Mouse (Mus musculus) left cerebral cortex, adult 2 months (tissue): ENCODE measurements around the gene St8sia2. TPM values are rescaled to one million over a fixed set of nuclear protein-coding genes. Genes with fewer than 3 reads are reported as not detected.
"Not testable (repeated sequence)": the region's sequence is repeated elsewhere in the genome, so short reads cannot be mapped to it uniquely, and the experiment has no call there.

Experiments used
- DNase-seq, 2 experiments: peaks; one replicate each; pipeline ENCODE4 v3.0.0; 2021 to 2022; ENCODE audit warnings: low spot score in 2 of 2, mixed read lengths in 1 of 2; ENCODE audit errors: extremely low spot score in 1 of 2
- H3K27ac ChIP-seq: fragments of 200-600 bp; 2 replicates; pipeline ENCODE4 v1.8.1; 2022
- H3K4me3 ChIP-seq: fragments of 200-600 bp; 2 replicates; pipeline ENCODE4 v1.8.1; 2022
- CTCF ChIP-seq: fragments of 200-600 bp; IDR thresholded peaks from 2 replicates; pipeline ENCODE4 v1.8.1; 2022; ENCODE audit warnings: antibody characterized with exemption, mild to moderate bottlenecking, moderate library complexity
- intact Hi-C: fragments of 180-260 bp; cut with DNase I; formaldehyde crosslinking; loops from one replicate; pipeline ENCODE4 v1.15.1; 2025
- total RNA-seq, 2 experiments: library from RNA; stranded (reverse); gene quantifications; 2 replicates each; pipeline ENCODE4 v1.2.3; 2021

Gene St8sia2
- total RNA-seq, 2 experiments from 2014 or later = 1.5 to 2.2 TPM

DNA sequence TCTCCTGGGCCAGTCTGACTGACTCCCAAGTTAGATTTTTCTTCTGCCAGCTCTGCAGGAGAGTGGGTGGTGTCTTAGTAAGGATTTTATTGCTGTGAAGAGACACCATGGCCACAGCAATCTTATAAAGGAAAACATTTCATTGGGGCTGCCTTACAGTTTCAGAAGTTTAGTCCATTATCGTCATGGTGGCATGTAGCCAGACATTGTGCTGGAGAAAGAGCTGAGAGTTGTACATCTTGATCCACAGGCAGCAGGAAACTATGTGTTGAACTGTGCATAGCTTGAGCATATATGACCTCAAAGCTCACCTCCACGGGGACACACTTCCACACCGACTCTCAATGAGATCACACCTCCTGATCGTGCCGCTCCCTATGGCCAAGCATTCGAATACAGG lies 8.3 kb upstream of the St8sia2 start:
- intact Hi-C loops = no loop called here

GRCm38 (mm10) chr7:74016613-74017012 lies 3.1 kb upstream of the St8sia2 start:
- H3K4me3 ChIP-seq = no peak overlapping the region
- DNase-seq = no peak
- intact Hi-C loops = no loop called here
- no peak overlapping the region for H3K27ac ChIP-seq
- peak; percentile 20 for TF ChIP-seq CTCF

More for the DNA sequence above, 8.3 kb upstream of the St8sia2 start:
- H3K4me3 ChIP-seq = no peak overlapping the region
- H3K27ac ChIP-seq = no peak overlapping the region
- TF ChIP-seq CTCF = no peak
- no peak for DNase-seq

- DNase-seq = peak in 1 of 2 experiments; percentile 22
- peak overlapping the region; percentile 51 for H3K4me3 ChIP-seq
- no peak for TF ChIP-seq CTCF
- no peak overlapping the region for H3K27ac ChIP-seq
- intact Hi-C loops = loop anchor here (5.0 kb wide), 1 partner anchor 91 kb away; no protein-coding TSS in a partner anchor
These were observed 461 bp downstream of the St8sia2 start for GRCm38 (mm10) chr7:74012858-74013600.

DNA sequence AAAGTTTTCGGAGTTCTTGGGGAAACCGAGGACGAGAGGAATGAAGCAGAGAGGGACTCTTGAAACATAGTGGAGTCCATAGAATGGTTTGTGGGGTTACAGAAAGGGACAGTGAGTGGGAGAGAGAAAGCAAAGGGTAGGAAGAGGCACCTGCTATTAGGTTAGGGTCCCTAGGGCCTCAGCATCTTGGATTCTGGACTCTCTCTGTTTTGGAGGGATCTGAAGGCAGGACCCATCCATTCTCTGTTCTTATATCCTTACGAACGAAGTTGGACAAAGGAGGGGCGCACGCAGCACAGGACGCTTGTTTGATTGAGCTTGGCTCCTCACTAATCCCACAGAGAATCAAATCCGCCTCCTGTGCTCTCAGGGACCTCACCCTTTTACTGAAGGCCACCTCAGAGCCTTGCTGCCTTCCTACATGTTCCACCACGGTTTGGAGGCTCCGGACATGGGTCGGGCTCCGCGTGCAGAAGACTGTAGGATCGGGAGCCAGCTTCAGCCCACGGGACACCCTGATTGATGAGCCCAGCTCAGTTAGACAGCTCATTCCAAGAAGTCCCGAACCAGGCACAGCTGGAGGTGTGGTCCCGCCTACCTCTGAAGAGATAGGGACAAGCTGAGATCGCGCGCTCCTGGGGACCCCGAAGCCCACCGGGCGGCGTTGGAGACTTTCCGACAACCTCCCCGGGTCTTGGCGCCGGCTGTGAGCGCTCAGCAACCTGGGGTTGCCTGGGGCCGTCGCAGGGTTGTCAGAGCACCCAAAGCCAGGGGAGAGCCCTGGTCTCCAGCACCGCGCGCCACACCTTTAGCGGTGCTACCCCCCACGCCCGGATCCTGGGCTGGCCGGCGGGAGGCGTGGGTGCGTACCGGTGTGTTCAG lies 1.3 kb downstream of the St8sia2 start:
- TF ChIP-seq CTCF = no peak
- no peak for DNase-seq
- intact Hi-C loops = loop anchor here (1.0 to 5.0 kb wide), 2 partner anchors 90 to 358 kb away; no protein-coding TSS in a partner anchor
- H3K4me3 ChIP-seq = peak overlapping the region; percentile 51
- no peak overlapping the region for H3K27ac ChIP-seq

DNA sequence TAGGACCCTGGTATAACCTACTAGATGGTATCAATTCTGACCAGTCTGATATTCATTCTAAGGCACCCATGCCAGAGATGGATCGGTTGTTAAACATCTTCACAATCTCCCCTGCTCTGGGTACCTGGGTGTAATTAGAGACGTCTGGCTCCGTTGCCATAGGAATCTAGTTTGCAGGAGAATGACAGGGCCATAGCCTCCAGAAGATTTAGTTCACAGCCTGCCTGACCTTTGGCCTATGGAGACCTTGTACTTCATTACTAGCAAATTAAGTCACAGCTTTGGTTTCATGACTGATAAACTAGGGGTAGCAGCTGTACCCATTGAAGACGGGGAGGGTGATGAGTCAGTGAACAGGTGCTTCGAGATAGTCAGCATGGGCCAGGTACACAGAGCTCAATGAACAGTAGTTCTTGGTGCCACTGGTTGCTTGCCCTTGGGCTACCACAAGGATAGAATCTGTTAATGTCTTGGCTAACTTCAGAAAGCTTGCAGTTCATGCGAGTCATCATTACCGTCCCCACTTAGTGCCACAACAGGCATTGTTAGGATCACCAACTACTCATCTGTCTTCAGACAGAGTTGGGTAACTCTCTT lies 4.4 kb downstream of the St8sia2 start:
- no peak overlapping the region for H3K27ac ChIP-seq
- TF ChIP-seq CTCF = no peak
- no peak overlapping the region for H3K4me3 ChIP-seq
- intact Hi-C loops = no loop called here
- DNase-seq = no peak

DNA sequence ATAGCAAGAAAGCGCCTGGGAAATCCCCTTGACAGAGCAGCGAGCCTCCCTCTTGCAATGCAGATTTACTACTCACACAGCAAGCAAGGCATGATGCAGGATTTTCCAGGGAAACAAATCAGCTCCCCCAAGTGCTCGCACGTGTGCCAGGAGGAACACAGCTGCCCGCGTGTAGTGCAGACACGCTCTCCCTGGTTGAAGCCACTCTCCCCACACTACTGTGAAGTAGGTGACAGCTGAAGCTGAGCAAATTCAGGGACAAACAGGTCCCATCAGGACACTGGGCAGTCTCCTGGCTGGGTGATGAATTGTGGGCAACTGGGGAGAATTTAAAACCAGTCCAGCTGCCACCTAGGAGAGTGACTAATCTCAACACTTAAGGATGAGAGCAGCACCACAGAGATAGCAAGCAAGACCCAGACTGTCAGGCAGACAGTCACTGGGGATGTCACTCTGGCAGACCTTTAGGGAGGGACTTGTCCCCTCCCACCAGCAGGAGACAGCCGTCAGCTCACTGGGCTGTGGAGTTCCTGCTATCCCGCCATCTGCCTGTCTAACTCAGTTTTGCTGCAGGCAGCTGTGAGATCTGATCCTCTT lies 6.6 kb downstream of the St8sia2 start:
- Histone ChIP-seq H3K27ac (no peak overlapping the region), H3K4me3 (no peak overlapping the region)
- no peak for TF ChIP-seq CTCF
- peak; percentile 13 to 22 for DNase-seq
- intact Hi-C loops = no loop called here

DNA sequence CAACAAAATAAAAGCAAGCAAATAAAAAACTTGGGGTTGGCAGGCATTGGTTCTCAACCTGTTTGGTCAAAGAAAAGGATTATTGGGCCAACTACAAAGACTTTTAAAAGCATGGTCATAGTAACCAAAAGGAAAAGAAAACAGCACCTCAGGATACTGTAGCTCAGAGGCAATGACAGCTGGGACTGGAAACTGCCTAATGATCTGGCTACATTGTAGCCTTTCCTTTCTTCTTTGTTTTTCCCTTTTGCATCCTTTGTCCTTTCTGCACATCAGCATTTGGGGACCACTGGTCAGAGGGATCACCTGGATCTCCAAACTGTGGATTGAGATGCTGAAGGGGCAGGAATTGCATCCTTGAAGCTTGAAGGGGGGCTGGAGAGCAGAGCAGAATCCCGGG lies 7.1 kb downstream of the St8sia2 start:
- intact Hi-C loops = no loop called here
- no peak overlapping the region for H3K4me3 ChIP-seq
- H3K27ac ChIP-seq = no peak overlapping the region
- no peak for TF ChIP-seq CTCF
- no peak for DNase-seq

GRCm38 (mm10) chr7:74000743-74001510 lies 12.6 kb downstream of the St8sia2 start:
- TF ChIP-seq CTCF = no peak
- intact Hi-C loops = no loop called here
- H3K4me3 ChIP-seq = no peak overlapping the region
- DNase-seq = no peak
- no peak overlapping the region for H3K27ac ChIP-seq

GRCm38 (mm10) chr7:73989366-73989765 lies 24.1 kb downstream of the St8sia2 start:
- intact Hi-C loops = loop anchor here (1.0 kb wide), 1 partner anchor 71 kb away; no protein-coding TSS in a partner anchor
- H3K27ac ChIP-seq = no peak overlapping the region
- TF ChIP-seq CTCF = no peak
- no peak overlapping the region for H3K4me3 ChIP-seq
- no peak for DNase-seq

DNA sequence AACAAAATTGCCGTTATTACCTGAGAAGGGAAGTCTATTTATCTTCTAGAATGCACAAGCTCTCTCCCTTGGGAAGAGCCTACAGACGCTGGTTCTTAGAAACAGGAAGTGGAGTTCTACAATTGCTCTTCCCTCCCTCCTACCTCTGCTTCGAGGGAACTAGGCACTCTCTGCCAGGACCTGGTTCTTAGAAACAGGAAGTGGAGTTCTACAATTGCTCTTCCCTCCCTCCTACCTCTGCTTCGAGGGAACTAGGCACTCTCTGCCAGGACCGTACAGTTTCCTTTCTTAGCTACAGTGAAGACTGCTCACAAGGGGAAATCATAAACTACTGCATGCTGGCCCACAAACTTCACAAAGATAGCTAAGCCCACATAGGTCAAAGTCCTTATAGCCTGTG lies 41.3 kb downstream of the St8sia2 start:
- intact Hi-C loops, DNase-seq, H3K27ac ChIP-seq, H3K4me3 ChIP-seq: not testable (repeated sequence)

GRCm38 (mm10) chr7:73965164-73965563 lies 48.3 kb downstream of the St8sia2 start:
- TF ChIP-seq CTCF = no peak
- intact Hi-C loops = no loop called here
- H3K4me3 ChIP-seq = no peak overlapping the region
- no peak for DNase-seq
- no peak overlapping the region for H3K27ac ChIP-seq
